Mouse (Mus musculus): Measurements from ENCODE around the gene Gm28042.

- TF ChIP-seq CTCF (IDR thresholded peaks at IDR 0.05; ENCODE audit: borderline replicate concordance, insufficient read depth, low read length) (no peak), POLR2A (IDR thresholded peaks at IDR 0.05; ENCODE audit: low read depth, low read length) (no peak)
These were observed 5.6 kb downstream of the Gm28042 start, which contains the start of gene Pla2g4b for GRCm38 (mm10) chr2:120032726-120033467.

Measured in embryonic fibroblast, embryonic 13.5 days (primary cell).